Mouse (Mus musculus): Measurements from ENCODE around the gene Nup43. TPM values are rescaled to one million over a fixed set of nuclear protein-coding genes. Genes with fewer than 3 reads are reported as not detected.
A peak's percentile ranks its signal among the peaks of the same experiment; 100 is the strongest.
"Not testable (repeated sequence)": the region's sequence is repeated elsewhere in the genome, so short reads cannot be mapped to it uniquely, and the experiment has no call there.

The Nup43 gene
- 1 to 10 TPM; 5.8 to 9.9 (median 7.7) TPM for total RNA-seq (2022)

GRCm38 (mm10) chr10:7667342-7667802 lies at the start of gene Nup43:
TSS of gene Nup43 (plus strand) at chr10:7667503.
- DNase-seq (ENCODE audit: low spot score in 2 of 2), result peak; percentile 85 to 89

GRCm38 (mm10) chr10:7617556-7617955 lies 49.7 kb upstream of the Nup43 start:
- DNase-seq (ENCODE audit: low spot score in 2 of 2), result not testable (repeated sequence)

- DNase-seq (ENCODE audit: low spot score in 2 of 2), result no peak
These were observed 47.5 kb upstream of the Nup43 start for GRCm38 (mm10) chr10:7619821-7620241.

- no peak for DNase-seq (ENCODE audit: low spot score in 2 of 2)
These were observed 46.6 kb upstream of the Nup43 start for GRCm38 (mm10) chr10:7620723-7621122.

- no peak for DNase-seq (ENCODE audit: low spot score in 2 of 2)
These were observed 44.9 kb upstream of the Nup43 start for GRCm38 (mm10) chr10:7622378-7622777.

DNA sequence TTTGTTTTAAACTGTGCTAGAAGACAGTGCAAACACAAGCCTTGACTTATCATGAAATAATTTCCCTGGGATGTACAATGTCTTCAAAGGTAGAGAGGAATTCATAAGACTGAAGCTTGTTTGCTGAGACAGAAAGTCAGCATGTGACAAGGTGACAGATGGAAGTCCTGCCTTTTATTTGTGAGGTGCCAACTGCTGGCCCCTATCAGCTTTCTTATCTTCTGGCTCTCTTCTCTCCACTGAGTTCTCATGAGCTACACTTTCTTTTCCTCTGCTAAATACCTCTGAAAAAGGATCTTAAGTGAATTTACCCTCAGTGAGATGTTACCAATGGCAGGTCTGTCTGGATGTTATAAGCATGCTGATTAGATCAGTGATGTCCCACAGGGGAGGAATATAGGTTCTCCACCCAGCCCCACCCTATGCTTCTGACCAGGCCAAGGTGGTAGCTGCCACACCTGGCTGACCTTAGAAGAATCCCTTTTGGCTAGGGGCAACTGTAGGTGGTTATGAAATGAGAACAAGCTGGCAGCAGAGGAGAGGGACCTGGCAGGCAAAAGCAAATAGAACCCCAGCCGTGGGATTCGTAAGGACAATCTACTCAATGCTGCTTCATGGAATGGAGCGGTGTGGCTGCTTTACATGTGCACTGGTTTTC lies 43.3 kb upstream of the Nup43 start:
- no peak for DNase-seq (ENCODE audit: low spot score in 2 of 2)

DNA sequence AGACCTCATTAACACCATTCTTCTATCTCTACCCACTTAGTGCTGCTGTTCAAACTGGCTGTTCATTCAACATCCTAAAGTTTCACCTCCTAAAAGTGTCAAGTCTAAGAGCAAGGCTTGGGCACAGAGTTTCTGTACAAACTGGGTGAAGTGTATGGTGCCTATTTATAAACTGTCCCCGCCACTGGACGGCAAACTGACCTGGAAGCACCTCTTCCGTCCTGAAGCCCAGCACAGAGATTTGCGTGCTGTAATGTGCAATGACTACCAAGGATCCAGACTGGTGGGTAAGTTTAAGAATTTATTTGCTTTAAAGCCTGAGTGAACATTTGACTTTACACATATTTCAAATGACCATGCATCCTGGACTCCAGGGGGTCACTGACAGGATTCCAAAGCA lies 38.2 kb upstream of the Nup43 start:
- DNase-seq (ENCODE audit: low spot score in 2 of 2), result no peak

DNA sequence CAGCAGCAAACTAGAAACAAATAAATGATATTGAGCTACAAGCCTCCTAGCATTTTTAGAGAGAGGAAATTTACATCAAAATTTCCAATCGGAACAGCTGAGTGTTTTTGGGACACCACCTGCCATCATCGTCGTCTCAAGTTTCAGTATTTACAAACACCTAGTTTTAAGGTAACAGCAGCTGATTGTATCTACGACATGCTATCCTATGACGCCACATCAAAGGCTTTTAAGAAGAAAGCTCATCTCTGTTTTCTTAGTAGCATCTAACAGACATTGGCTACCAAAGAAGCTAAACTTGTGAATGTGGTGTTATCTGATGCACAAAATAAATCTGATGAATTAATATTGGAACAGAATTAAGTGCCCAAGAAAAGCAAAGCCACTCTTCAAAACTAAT lies 37.0 kb upstream of the Nup43 start:
- no peak for DNase-seq (ENCODE audit: low spot score in 2 of 2)

DNA sequence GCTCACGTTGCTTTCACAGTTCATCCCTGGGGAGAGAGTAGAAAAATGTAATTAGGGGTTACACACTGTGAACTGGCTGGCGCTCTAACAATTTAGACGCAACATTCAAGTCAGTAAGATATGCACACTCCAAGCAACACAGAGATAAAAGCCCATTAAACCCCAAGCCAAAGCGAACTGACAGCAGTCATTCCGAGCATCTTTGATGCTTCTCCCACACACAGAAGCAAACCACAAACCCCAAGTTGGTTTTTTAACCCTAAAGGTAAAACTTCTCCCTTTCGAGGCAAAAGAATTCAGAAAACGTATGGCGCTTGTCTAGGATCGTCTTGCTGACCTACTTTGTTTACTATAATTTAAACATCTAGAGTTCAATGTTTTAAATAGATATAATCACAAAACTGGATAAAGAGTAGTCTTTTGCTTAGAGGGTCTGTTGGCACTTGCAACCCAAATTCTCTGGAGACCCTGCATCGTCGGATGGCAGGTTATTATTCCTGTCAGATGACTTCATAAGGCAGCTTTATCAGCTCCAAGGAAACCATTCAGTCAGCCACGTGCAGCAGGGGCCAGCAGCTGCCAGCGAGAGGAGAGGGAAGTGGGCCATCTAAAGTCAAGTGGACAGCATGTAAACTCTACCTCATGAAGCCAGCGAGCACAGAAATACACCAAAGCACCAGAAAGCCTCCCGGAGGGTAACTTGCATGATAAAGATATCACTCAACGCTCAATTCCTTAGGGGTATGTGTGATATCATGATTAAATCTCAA lies 36.2 kb upstream of the Nup43 start:
- no peak for DNase-seq (ENCODE audit: low spot score in 2 of 2)

DNA sequence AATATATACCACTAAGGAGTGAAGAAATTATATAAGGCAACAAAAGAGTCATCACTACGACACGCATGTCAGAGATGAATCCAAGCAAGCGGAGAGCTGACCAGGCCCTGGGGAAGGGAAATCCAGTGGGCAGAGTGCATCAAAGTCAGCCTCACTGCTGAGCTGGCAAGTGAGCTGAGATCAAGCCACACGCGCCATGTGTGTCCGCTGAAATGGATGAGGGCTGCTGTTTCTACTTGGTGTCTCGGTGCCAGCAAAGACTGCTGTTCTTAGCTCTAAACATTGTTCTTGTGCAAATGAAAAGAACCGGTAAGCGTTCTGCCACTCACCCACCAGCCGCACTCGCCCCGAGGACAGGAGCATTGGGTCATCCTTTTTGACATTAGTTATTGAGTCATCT lies 26.9 kb upstream of the Nup43 start:
- no peak for DNase-seq (ENCODE audit: low spot score in 2 of 2)

- DNase-seq (ENCODE audit: low spot score in 2 of 2), result no peak
These were observed 21.4 kb upstream of the Nup43 start for GRCm38 (mm10) chr10:7645911-7646310.

DNA sequence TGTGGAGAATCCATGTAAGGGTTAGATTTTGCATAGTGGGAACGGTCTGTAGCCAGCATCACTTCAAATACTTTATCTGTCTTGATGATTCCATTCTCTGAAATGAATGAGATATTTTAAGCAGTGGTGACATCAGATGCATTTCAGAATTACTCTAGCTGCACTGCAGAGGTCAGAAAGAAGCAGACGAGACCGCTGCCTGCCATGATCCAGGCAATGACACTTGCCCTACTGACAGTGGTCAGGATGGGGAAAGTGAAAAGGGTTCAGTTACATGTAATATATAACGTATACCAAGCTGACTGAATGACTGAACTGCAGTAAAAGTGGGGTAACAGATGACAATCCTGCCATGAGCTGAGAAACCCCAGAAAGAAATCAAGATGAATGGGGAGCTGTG lies 18.2 kb upstream of the Nup43 start:
- DNase-seq (ENCODE audit: low spot score in 2 of 2), result no peak

GRCm38 (mm10) chr10:7651057-7651456 lies 16.2 kb upstream of the Nup43 start:
- no peak for DNase-seq (ENCODE audit: low spot score in 2 of 2)

GRCm38 (mm10) chr10:7662471-7663141 lies 4.7 kb upstream of the Nup43 start:
- DNase-seq (ENCODE audit: low spot score in 2 of 2), result peak in 1 of 2 experiments; percentile 34

DNA sequence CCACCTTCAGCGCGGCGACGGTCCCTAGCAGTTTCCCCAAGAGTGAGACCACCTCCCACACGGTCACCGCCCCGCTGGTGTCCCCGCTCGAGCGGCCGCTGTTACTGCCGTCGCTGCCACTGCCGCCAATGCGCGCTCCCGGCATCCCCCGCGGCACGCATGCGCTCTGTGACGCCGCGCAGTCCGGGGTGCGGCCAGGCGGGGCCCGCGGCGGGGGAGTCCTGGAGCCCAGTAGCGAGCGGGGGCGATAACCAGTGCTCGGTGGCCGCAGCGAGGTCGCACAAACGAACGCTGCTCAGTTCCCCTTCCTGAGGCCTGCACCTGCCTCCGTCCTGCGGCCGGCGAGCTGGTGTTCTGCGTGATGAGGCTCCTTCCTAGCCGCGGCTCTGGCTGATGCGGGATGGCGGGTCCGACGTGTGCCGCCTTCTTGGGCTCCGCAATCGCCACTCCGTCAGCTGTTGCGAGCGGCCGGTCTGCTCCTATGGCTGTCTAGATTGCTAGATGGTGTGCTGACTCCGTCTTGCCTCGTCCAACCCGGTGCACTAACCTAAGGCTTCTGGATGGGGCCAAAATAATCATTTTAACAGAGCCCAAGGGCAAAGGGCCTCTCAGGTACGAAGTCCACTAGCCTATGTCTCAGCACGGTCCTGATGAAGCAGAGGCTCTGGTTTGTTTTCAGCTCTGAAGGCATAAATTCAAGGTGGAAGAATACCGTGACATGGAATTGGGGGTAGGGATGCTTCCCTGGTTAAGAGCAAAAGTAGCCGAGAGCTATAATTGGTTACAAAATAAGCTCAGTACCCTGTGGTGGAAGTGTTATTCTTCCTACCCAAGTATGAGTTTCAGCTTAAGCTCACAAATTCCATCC lies 3.9 kb upstream of the Nup43 start:
- peak; percentile 79 to 88 for DNase-seq (ENCODE audit: low spot score in 2 of 2)

DNA sequence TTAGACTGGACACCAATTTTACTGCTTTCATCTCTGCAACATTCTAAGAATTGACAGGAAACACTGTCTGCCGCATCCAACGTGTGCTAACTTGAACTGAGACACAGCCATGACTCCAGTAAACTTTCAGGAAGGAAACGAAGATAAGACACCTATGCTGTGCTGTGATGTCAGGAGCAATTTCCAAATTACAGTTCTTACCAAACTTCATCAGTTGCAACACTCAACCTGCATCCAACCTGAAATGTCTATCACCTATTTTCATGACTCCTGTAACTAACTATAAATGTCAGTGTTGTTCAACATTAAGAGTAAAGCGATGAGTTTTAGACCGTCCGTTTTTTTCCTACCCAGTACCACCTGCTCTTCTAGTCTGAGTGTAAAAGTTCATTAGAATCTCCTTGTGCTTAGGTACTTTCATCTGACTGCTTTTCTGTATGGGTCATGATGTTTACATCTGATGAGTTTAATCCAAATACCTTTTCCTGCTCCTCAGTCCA lies 3.2 kb upstream of the Nup43 start:
- DNase-seq (ENCODE audit: low spot score in 2 of 2), result no peak

GRCm38 (mm10) chr10:7664889-7665288 lies 2.4 kb upstream of the Nup43 start:
- DNase-seq (ENCODE audit: low spot score in 2 of 2), result no peak

DNA sequence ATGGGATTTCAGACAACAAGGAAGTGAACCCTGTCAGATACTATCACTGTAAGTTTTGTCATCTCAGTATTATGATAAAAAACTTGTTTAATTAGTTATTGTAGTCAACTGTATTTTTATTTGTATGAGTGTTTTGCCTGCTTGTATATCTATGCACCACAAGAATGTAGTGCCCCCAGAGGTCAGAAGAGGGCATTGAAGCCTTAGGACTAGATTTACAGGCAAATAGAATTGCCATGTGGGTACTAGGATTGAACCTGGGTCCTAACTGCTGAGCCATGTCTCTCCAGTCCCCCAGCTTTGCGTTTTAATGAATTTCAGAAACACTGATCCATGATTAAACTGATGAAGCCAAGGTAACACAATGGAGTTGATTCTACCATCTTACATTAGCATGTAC lies 6.4 kb downstream of the Nup43 start:
- DNase-seq (ENCODE audit: low spot score in 2 of 2), result no peak

DNA sequence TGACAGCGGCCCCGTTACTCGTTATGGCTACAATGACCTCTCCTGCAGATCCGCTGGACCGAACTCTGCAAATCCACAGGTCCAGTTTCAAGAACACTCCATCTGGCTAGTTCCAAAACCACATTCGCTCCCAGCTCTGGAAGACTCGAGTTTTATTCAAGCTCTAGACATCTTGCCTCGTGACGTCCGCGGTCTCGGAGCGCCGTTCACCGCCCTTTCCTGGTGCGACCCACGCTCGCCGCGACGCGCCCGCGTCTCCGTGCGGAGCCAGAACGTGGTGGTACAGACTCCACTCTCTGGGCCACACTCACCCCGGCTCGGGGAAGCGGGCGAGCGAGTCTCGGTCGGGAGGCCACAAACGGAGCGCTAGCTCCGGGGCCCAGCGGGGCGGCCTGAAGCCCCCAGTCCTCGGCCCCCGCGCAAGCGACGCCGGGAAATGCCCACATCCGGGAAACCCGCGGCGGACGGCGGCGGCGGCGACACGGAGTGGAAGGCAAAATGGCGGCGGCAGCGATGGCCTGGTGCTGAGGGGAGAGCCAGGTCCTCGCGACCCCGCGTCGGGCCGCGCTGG lies 13.5 kb downstream of the Nup43 start, which contains the start of the genes Pcmt1 and Lats1:
Gene Pcmt1 (minus strand): TSS at position 406 of the 571 bp plus-strand sequence.
Gene Lats1 (plus strand): TSS at position 484 of the 571 bp plus-strand sequence.
- DNase-seq (ENCODE audit: low spot score in 2 of 2), result peak; percentile 75 to 79

DNA sequence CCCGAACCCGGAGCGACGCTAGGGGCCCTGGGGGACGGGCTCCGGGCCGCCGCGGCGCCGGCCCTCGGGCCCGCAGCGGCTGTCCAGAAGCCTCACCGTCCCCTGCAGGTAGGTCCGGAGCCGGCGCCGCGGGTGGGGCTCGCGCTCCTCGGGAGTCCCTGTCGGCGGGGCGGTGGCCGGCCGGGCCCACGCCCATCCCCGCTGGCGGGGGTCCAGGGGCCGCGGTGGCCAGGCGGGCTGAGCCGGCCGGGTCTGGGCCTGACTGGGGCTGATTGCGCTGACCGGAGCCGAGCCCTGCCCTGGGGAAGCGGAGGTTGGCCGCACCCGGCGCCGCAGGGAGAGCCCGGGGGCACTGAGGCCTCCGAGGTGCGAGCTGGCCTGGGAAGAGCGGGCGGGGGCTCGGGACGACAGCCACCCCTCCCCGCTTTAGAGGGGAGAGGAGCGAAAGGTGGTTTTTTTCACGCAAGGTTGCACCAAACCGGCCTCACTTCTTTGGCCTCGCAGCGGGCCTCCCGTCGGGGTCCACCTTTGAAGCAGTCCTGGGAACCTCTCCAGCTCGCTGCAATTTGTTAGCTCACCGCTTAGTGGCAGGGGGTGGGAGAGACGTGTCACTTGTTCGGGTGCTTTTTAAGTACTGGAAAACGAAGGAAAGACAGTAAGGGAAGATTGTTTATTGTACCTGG lies 14.2 kb downstream of the Nup43 start:
- peak; percentile 26 to 28 for DNase-seq (ENCODE audit: low spot score in 2 of 2)

Measured in layer of hippocampus, adult 8-10 months (tissue).